Mouse (Mus musculus): ENCODE results near the gene Sh3gl2. TPM values are rescaled to one million over a fixed set of nuclear protein-coding genes. Genes with fewer than 3 reads are reported as not detected.

Sh3gl2 gene
- polyA plus RNA-seq, 2 experiments, result 0.10 TPM; not detected in 1

DNA sequence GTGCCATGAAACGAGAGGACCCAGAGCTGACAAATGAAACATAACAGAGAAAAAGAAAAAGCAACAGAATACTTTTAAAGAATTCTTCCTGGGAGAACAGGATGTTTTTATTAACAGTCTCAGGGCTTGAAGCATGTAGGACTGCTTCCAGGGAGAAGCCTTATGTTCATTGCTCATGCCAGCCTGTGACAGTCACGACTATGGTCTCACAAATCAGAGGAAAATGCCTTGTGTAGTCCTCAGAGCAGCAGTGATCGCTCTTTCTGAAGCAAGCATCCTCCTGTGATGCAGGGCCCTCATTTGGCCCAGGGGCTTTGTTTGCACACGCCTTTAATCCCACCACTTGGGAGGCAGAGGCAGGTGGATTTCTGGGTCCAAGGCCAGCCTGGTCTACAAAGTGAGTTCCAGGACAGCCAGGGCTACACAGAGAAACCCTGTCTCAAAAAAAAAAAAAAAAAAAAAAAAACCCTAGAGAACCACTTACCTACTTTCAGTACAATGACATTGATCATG lies 129.8 kb downstream of the Sh3gl2 start:
- no peak for DNase-seq (ENCODE audit: low read depth in 3 of 3, low spot score in 3 of 3)

DNA sequence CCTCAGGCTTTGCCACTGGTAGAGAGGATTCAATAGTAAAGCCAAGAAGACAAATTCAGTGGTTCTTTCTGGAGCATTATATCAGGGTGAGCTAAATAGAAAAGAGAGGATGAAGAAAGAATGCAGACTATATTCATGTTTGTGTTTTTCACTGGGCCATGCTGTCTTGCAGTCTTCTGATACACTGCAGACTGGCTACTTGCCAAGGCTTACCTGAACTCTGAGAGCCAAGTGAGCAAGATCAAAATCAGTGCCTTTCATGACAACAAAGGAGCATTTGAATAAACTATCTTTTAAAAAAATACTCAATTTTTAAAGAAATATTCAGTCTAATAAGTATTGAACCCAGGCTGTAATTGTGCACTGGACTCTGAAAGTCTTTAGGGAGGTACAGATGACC lies 131.4 kb downstream of the Sh3gl2 start:
- no peak overlapping the region for H3K4me2 ChIP-seq (ENCODE audit: low read depth)
- no peak overlapping the region for H3K27ac ChIP-seq
- H3K9ac ChIP-seq (replicated peaks), result no peak overlapping the region
- no peak for DNase-seq (ENCODE audit: low read depth in 3 of 3, low spot score in 3 of 3)
- TF ChIP-seq EP300 (IDR thresholded peaks at IDR 0.05; ENCODE audit: low read depth), result no peak
- no peak for TF ChIP-seq CTCF (IDR thresholded peaks at IDR 0.05; ENCODE audit: low read depth)
- H3K4me1 ChIP-seq (replicated peaks; ENCODE audit: control insufficient read depth in 2 of 2, insufficient read depth in 2 of 2, low read length in 1 of 2), result no peaks in the 10 kb centered on the region
- ATAC-seq (ENCODE audit: insufficient read depth), result no peak
- no peaks in the 10 kb centered on the region for H3K36me3 ChIP-seq (replicated peaks; ENCODE audit: control insufficient read depth, insufficient read depth, low read depth)
- no peaks in the 10 kb centered on the region for H3K27me3 ChIP-seq (ENCODE audit: control insufficient read depth, insufficient read depth, low read length)
- no peaks in the 10 kb centered on the region for H3K9me3 ChIP-seq (ENCODE audit: control insufficient read depth, low read length)
- H3K4me3 ChIP-seq (ENCODE audit: insufficient read depth in 1 of 2, low read depth in 2 of 2, low read length in 2 of 2), result no peak overlapping the region

More for the DNA sequence above, 129.8 kb downstream of the Sh3gl2 start:
- Histone ChIP-seq H3K4me2 (ENCODE audit: low read depth) (no peak overlapping the region), H3K4me1 (replicated peaks; ENCODE audit: control insufficient read depth in 2 of 2, insufficient read depth in 2 of 2, low read length in 1 of 2) (no peaks in the 10 kb centered on the region), H3K27ac (no peak overlapping the region), H3K27me3 (ENCODE audit: control insufficient read depth, insufficient read depth, low read length) (no peaks in the 10 kb centered on the region), H3K4me3 (ENCODE audit: insufficient read depth in 1 of 2, low read depth in 2 of 2, low read length in 2 of 2) (no peak overlapping the region), H3K9ac (replicated peaks) (no peak overlapping the region), H3K36me3 (replicated peaks; ENCODE audit: control insufficient read depth, insufficient read depth, low read depth) (no peaks in the 10 kb centered on the region), H3K9me3 (ENCODE audit: control insufficient read depth, low read length) (no peaks in the 10 kb centered on the region)
- WGBS (ENCODE audit: insufficient replicate concordance), result 46% methylated on average over 4 of the region's 4 CpGs
- no peak for ATAC-seq (ENCODE audit: insufficient read depth)
- TF ChIP-seq EP300 (IDR thresholded peaks at IDR 0.05; ENCODE audit: low read depth) (no peak), CTCF (IDR thresholded peaks at IDR 0.05; ENCODE audit: low read depth) (no peak)

DNA sequence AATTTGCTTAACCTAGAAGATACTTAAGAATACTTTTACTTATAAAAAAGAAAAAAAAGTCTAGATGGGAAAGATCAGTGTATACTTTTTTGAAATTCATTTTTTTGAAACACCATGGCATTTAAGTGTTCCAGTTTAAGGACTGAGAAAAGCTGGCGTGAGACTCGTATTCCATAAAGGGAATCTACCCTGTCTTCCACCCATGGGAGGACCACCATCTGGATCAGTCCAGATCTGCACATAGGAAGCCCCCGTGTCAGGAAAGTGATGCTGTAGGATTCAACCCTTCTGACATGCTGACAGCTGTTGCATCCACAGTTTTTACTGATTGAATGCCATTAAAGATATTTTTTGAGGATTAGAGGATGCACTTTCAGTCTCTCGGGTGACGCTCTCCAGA lies 134.2 kb downstream of the Sh3gl2 start:
- Histone ChIP-seq H3K4me2 (ENCODE audit: low read depth) (no peak overlapping the region), H3K27ac (no peak overlapping the region), H3K36me3 (replicated peaks; ENCODE audit: control insufficient read depth, insufficient read depth, low read depth) (no peaks in the 10 kb centered on the region), H3K9me3 (ENCODE audit: control insufficient read depth, low read length) (no peaks in the 10 kb centered on the region), H3K4me3 (ENCODE audit: insufficient read depth in 1 of 2, low read depth in 2 of 2, low read length in 2 of 2) (no peak overlapping the region), H3K27me3 (ENCODE audit: control insufficient read depth, insufficient read depth, low read length) (no peaks in the 10 kb centered on the region), H3K4me1 (replicated peaks; ENCODE audit: control insufficient read depth in 2 of 2, insufficient read depth in 2 of 2, low read length in 1 of 2) (no peaks in the 10 kb centered on the region), H3K9ac (replicated peaks) (no peak overlapping the region)
- ATAC-seq (ENCODE audit: insufficient read depth) (no peak), DNase-seq (ENCODE audit: low read depth in 3 of 3, low spot score in 3 of 3) (no peak)
- WGBS (ENCODE audit: insufficient replicate concordance), result 64% methylated on average over 5 of the region's 5 CpGs
- TF ChIP-seq EP300 (IDR thresholded peaks at IDR 0.05; ENCODE audit: low read depth), result no peak
- no peak for TF ChIP-seq CTCF (IDR thresholded peaks at IDR 0.05; ENCODE audit: low read depth)

DNA sequence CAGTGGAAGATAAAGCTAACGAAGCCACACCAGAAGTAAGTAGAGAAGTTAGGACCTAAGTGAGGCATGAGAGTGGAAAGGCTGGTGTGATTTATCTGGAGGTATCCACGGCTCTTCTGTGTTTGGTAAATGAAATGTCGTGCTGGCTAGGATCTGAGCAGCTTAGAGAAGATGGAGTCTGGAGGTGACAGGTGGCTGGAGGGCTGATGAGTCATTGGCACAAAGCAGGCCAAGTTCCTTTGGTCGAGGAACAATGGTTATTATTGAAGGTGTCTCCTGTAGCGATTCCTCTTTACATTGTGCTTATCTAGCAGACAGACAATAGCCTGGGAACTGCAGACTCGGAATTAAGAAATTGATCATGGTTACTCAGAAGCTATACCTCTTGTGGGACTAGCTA lies 135.8 kb downstream of the Sh3gl2 start:
- no peak for TF ChIP-seq CTCF (IDR thresholded peaks at IDR 0.05; ENCODE audit: low read depth)
- TF ChIP-seq EP300 (IDR thresholded peaks at IDR 0.05; ENCODE audit: low read depth), result no peak
- no peak overlapping the region for H3K4me3 ChIP-seq (ENCODE audit: insufficient read depth in 1 of 2, low read depth in 2 of 2, low read length in 2 of 2)
- no peaks in the 10 kb centered on the region for H3K36me3 ChIP-seq (replicated peaks; ENCODE audit: control insufficient read depth, insufficient read depth, low read depth)
- no peaks in the 10 kb centered on the region for H3K4me1 ChIP-seq (replicated peaks; ENCODE audit: control insufficient read depth in 2 of 2, insufficient read depth in 2 of 2, low read length in 1 of 2)
- DNase-seq (ENCODE audit: low read depth in 3 of 3, low spot score in 3 of 3), result no peak
- H3K4me2 ChIP-seq (ENCODE audit: low read depth), result no peak overlapping the region
- ATAC-seq (ENCODE audit: insufficient read depth), result no peak
- H3K27ac ChIP-seq, result no peak overlapping the region
- H3K9me3 ChIP-seq (ENCODE audit: control insufficient read depth, low read length), result no peaks in the 10 kb centered on the region
- no peaks in the 10 kb centered on the region for H3K27me3 ChIP-seq (ENCODE audit: control insufficient read depth, insufficient read depth, low read length)
- 53% methylated on average over 6 of the region's 6 CpGs for WGBS (ENCODE audit: insufficient replicate concordance)
- H3K9ac ChIP-seq (replicated peaks), result no peak overlapping the region

DNA sequence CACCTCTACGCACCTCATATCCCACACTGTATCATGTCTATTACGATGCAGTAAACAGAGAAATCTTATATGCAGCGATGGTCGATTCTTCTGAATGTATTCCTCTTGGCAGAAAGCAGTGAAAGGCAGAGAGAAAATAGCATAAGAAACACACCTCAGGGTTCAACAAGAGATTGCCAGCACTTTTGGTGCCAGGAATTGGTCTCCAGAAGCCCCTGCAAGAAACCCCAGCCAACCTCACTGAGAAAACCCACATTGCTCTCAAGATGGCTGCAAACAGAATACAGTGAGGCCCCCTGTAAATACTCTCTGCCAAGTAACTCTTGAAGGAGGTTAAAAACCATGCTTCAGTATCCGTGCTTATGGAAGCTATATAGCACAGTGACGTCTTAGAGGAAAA lies 141.0 kb downstream of the Sh3gl2 start:
- Histone ChIP-seq H3K4me1 (replicated peaks; ENCODE audit: control insufficient read depth in 2 of 2, insufficient read depth in 2 of 2, low read length in 1 of 2) (no peaks in the 10 kb centered on the region), H3K36me3 (replicated peaks; ENCODE audit: control insufficient read depth, insufficient read depth, low read depth) (no peaks in the 10 kb centered on the region), H3K27ac (no peak overlapping the region), H3K4me2 (ENCODE audit: low read depth) (no peak overlapping the region), H3K9ac (replicated peaks) (no peak overlapping the region), H3K9me3 (ENCODE audit: control insufficient read depth, low read length) (no peaks in the 10 kb centered on the region), H3K4me3 (ENCODE audit: insufficient read depth in 1 of 2, low read depth in 2 of 2, low read length in 2 of 2) (no peak overlapping the region), H3K27me3 (ENCODE audit: control insufficient read depth, insufficient read depth, low read length) (no peaks in the 10 kb centered on the region)
- WGBS (ENCODE audit: insufficient replicate concordance), result 74% methylated on average over 6 of the region's 6 CpGs
- DNase-seq (ENCODE audit: low read depth in 3 of 3, low spot score in 3 of 3), result no peak
- TF ChIP-seq CTCF (IDR thresholded peaks at IDR 0.05; ENCODE audit: low read depth), result no peak
- no peak for TF ChIP-seq EP300 (IDR thresholded peaks at IDR 0.05; ENCODE audit: low read depth)
- no peak for ATAC-seq (ENCODE audit: insufficient read depth)

Data from liver, embryonic 14.5 days (tissue).